Mouse (Mus musculus) adrenal gland, postnatal 0 days (tissue): ENCODE measurements around the gene Ifi35. TPM values are rescaled to one million over a fixed set of nuclear protein-coding genes. Genes with fewer than 3 reads are reported as not detected.

ENCODE experiments used
- microRNA-seq: library from miRNA; unstranded; fragments of <30 nt; microRNA quantifications from one replicate; pipeline ENCODE4, GENCODE M21; 2016; ENCODE audit warnings: borderline replicate concordance; ENCODE audit not compliant: insufficient number of aligned reads
- polyA plus RNA-seq: library from polyadenylated mRNA; unstranded; fragments of >200 nt; fragmentation: Nextera tagmentation; extraction: Ambion mirVana; gene quantifications from 2 replicates; pipeline ENCODE4 v1.2.1, GENCODE M21; 2015

Ifi35 gene
- 57.4 and 61.2 TPM in 2 replicates for polyA plus RNA-seq

DNA sequence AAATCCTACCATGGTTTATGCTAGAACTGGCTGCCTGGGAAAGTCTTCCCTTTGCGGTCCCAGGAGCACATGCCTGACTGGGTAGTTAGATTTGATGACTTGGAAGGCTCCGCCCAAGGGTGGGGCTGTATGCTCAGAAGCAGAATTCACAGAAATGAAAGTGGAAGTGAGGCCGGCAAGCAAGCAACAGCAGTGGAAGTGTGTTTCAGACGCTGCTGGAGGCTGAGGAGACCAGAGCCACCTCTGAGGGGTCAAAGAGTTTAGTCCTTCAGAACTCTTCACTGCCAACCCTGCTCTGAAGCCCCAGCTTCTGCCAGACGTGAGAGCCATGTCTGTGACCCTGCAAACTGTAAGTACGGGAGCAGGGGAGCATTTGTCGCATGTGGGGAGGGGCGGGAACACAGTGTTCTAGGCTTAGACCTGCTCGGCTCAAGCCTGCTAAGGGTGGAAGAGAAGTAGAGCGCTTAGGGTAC is at the start of gene Ifi35:
Gene Ifi35 (plus strand): TSS at position 134 of the 473 bp plus-strand sequence.

DNA sequence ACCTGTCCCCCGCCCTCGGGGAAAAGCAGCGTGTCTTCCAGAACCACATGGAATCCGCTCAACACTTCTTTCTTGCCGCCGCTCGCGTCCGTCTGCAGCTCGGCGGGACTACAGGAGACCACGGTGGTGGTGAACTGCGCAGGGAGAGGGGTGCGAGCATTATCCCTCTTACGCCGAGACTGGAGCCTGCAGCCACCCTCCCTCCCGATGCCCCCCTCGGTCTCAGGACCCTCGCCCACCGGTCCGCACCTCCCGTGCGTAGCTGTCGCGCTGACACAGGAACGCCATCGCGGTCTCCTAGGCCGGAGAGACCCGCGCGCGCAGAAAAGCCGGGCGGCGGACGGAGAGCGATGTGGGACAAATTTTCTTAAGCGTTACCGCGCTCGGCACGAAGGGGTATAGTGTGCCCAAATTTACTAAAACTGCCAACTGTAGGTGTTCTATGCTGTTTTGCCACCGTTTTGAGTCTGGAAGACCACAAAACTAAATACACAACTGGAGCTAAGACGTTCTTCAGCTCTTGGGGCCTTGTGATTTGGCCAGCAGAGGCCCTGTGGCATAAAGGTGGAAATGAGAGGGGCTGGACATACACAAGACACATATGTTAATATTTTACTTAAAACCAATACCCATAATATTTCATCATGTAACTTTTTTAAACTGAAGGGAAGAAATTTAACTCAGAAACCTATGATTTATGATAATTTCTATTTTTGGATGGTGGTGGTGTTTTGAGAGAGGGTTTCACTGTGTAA is 30.9 kb upstream of the Ifi35 start, which contains the start of gene Aarsd1:
Gene Aarsd1 (minus strand): TSS at position 515 of the 755 bp plus-strand sequence.

DNA sequence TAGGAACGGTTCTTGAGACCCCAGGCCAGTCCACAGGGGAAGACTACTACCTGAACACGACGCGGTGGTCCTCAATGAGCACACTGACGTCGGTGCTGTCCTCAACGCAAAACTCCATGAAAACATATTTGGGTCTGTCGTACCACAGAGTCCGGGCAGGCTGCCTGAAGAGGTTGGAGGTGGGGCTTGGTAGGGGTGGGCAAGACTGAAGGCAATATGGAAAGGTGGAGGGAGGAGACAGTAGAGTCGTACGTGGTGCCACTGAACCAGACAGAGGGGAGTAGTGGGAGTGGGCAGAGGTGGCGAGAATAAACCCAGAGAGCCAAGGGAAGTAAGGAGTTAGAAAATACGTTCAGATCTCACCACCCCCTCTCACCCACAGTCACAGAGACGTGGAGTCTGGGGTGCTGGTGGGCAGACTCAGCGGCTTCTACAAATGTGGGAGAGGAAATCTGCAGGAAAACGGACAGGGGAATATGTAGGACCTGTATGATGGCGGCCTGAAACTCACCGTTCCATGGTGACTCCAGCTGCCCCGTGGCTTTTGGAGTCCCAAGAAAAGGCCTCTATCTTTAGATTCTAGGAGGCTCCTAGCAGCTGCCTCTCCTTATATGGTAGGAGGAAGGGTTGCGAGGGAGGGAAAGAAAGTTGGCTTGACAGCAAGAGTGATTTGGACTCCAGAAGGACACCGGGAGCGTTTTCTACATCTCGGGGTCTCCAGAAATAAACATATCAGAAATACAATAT is 23.9 kb upstream of the Ifi35 start, which contains the start of gene Gm27029:
Gene Gm27029 (minus strand): TSS at position 692 of the 747 bp plus-strand sequence.

DNA sequence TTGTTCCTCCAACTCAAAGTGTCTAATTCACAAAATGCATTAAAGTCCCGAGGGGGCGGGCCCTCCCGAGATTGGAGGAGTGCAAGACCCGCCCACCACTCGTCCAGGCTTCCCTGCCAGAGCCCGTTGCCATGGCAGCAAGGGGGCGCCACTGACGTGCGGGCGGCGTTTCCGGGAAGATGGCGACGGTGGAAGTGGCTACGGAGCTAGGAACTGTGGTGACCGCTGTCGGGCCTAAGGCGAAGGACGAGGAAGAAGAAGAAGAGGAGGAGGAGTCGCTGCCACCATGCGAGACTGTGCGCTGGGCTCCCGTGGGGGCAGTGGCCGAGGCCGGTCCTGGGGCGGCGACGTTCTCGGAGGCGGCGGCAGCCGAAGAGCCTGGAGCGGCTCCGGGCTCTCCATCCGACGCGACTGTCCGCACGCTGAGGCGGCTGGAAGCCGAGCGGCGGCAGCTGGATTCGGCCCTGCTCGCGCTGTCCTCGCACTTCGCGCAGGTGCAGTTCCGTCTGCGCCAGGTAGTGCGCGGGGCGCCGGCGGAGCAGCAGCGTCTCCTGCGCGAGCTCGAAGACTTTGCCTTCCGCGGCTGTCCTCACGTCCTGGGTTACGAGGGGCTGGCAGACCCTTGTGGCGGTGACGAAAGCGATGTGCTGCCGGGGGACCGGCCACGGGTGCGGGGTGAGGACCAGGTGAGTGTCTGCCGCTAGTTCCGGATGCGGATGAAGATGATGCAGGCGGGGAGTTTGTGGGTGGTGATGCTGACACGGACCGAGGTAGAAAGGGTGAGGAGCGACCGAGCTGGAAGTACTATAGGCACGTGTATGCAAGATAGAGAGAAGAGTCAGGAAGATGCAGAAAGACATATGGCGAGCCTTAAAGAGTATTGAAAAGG is 23.0 kb upstream of the Ifi35 start, which contains the start of the genes Rundc1 and Ptges3l:
Gene Rundc1 (plus strand): TSS at position 161 of the 889 bp plus-strand sequence.
Gene Ptges3l (minus strand): TSS at position 409 of the 889 bp plus-strand sequence.

GRCm38 (mm10) chr11:101442127-101442693 is 6.0 kb upstream of the Ifi35 start, which contains the start of gene Rpl27:
Gene Rpl27, plus strand, starts transcription at chr11:101442298.

GRCm38 (mm10) chr11:101464211-101465100 is 16.2 kb downstream of the Ifi35 start, which contains the start of gene Rnd2:
Gene Rnd2, plus strand, starts transcription at chr11:101464999.

DNA sequence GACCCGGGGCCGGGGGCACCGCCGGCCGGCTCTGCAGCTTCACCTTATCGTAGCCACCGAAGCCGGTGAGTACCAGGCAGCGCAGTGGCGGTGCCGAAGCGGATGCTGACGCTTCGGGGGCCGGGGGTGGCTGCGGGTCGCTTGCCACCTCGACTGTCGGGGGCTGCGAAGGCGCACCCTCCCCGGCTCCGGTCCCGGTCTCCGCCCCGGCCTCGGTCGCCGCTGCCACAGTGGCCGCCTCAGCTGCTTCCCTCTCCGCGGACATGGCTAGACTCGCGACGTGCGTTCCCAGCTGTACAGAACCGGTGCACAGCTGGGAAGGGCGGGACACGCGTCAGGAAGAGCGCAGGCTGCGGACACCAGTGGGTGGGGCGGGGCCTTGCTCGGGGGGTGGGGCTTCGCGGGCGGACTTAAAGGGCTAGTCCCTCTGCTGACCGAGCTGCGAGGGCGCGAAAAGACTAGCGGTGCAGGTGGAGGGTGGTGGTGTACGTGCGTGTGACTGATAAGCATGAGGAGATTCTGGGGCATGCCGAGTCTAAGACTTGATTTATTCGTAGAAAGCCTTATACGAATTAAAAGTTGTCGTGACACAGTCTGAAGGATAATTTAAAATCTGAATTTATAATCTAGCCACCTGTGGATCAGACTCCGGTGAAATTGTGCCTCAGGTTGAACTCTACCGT is 17.8 kb downstream of the Ifi35 start, which contains the start of gene Vat1:
Gene Vat1 (minus strand): TSS at position 362 of the 683 bp plus-strand sequence.

Small RNAs within 50 kb of the gene (microRNA-seq; reads per million reads assigned to microRNA genes)
- gene Mir6929: not detected

Other genes with a start within 250 kb of the Ifi35 start
- 8.6 and 14.0 TPM in 2 replicates for gene Ezh1, start 221.9 kb upstream of the Ifi35 start, polyA plus RNA-seq
- gene Ramp2, start 202.4 kb upstream of the Ifi35 start, polyA plus RNA-seq: 60.0 and 102 TPM in 2 replicates
- gene Vps25, start 194.7 kb upstream of the Ifi35 start, polyA plus RNA-seq: 97.9 and 113 TPM in 2 replicates
- gene Wnk4, start 187.8 kb upstream of the Ifi35 start, polyA plus RNA-seq: 4.3 and 4.5 TPM in 2 replicates
- 0.70 and 0.72 TPM in 2 replicates for gene Cntd1, start 169.4 kb upstream of the Ifi35 start, polyA plus RNA-seq
- 156 and 178 TPM in 2 replicates for gene Coa3, start 169.3 kb upstream of the Ifi35 start, polyA plus RNA-seq
- 99.1 and 118 TPM in 2 replicates for gene Becn1, start 146.1 kb upstream of the Ifi35 start, polyA plus RNA-seq
- gene Psme3, start 132.2 kb upstream of the Ifi35 start, polyA plus RNA-seq: 55.7 and 85.9 TPM in 2 replicates
- 0.43 and 0.57 TPM in 2 replicates for gene Aoc2, start 123.3 kb upstream of the Ifi35 start, polyA plus RNA-seq
- 1.7 and 2.3 TPM in 2 replicates for gene Aoc3, start 117.8 kb upstream of the Ifi35 start, polyA plus RNA-seq
- 4.1 and 7.5 TPM in 2 replicates for gene G6pc, start 80.8 kb upstream of the Ifi35 start, polyA plus RNA-seq
- 29.9 and 39.5 TPM in 2 replicates for gene Aarsd1, start 30.8 kb upstream of the Ifi35 start, polyA plus RNA-seq
- gene Gm27029, start 23.6 kb upstream of the Ifi35 start, polyA plus RNA-seq: 3.0 and 3.6 TPM in 2 replicates
- 13.2 and 19.8 TPM in 2 replicates for gene Rundc1, start 23.3 kb upstream of the Ifi35 start, polyA plus RNA-seq
- gene Ptges3l, start 23.1 kb upstream of the Ifi35 start, polyA plus RNA-seq: 5.9 and 11.6 TPM in 2 replicates
- gene Rpl27, start 6.1 kb upstream of the Ifi35 start, polyA plus RNA-seq: 327 and 341 TPM in 2 replicates
- 10.7 and 14.9 TPM in 2 replicates for gene Rnd2, start 16.6 kb downstream of the Ifi35 start, polyA plus RNA-seq
- 59.9 and 78.0 TPM in 2 replicates for gene Vat1, start 17.8 kb downstream of the Ifi35 start, polyA plus RNA-seq
- 1.8 and 3.2 TPM in 2 replicates for gene Brca1, start 103.5 kb downstream of the Ifi35 start, polyA plus RNA-seq
- 44.8 and 67.0 TPM in 2 replicates for gene Nbr1, start 103.7 kb downstream of the Ifi35 start, polyA plus RNA-seq
- gene Tmem106a, start 133.8 kb downstream of the Ifi35 start, polyA plus RNA-seq: 11.8 and 14.0 TPM in 2 replicates
- not detected in 2 replicates for gene Gm11634, start 150.8 kb downstream of the Ifi35 start, polyA plus RNA-seq
- gene Rdm1, start 178.8 kb downstream of the Ifi35 start, polyA plus RNA-seq: 65.0 and 84.8 TPM in 2 replicates
- gene Arl4d, start 217.1 kb downstream of the Ifi35 start, polyA plus RNA-seq: 5.2 and 5.7 TPM in 2 replicates